Comparison of ENCODE assay signal across 10 mouse cellular contexts in genomic region chr13:51274639-51275038, GRCm38 (mm10).
DNase-seq lines count a peak whose midpoint lies in the region; ATAC-seq and TF ChIP-seq lines count a peak whose summit lies in the region.
"Had no signal": no experiment of that assay in that cellular context is flagged by ENCODE, and none has a peak within 500 bp of the region (broad histone marks: within the 10 kb centered on the region; RNA-seq: fewer than 3 reads in every experiment).

No protein-coding gene starts in this region.

- 34% methylated on average over 5 of the region's 5 CpGs for WGBS in heart, adult 2 months
- 58% methylated on average over 5 of the region's 5 CpGs for WGBS in heart, embryonic 10.5 days
- 42% methylated on average over 5 of the region's 5 CpGs for WGBS in limb, embryonic 15.5 days
- WGBS in stomach, embryonic 14.5 days = 46% methylated on average over 5 of the region's 5 CpGs
- WGBS in cerebellum, adult 2 months = 67% methylated on average over 5 of the region's 5 CpGs

- H3K27me3 ChIP-seq in heart, adult 2 months (ENCODE audit: control insufficient read depth, insufficient read depth, low read length) = no peaks in the 10 kb centered on the region
- H3K27me3 ChIP-seq in heart, embryonic 10.5 days (ENCODE audit: insufficient read depth, poor library complexity, severe bottlenecking) = no peaks in the 10 kb centered on the region
- no peaks in the 10 kb centered on the region for H3K27me3 ChIP-seq in limb, embryonic 15.5 days
- no peaks in the 10 kb centered on the region for H3K27me3 ChIP-seq in stomach, embryonic 14.5 days (ENCODE audit: control insufficient read depth, insufficient read depth, low read length)
- no peaks in the 10 kb centered on the region for H3K27me3 ChIP-seq in cerebellum, adult 2 months (ENCODE audit: control insufficient read depth, insufficient read depth, low read length)
- H3K27me3 ChIP-seq: megakaryocyte, embryonic 14.5 days had no signal

- H3K36me3 ChIP-seq in heart, adult 2 months (ENCODE audit: control insufficient read depth, insufficient read depth, low read length) = no peaks in the 10 kb centered on the region
- no peaks in the 10 kb centered on the region for H3K36me3 ChIP-seq in heart, embryonic 10.5 days
- H3K36me3 ChIP-seq in limb, embryonic 15.5 days = no peaks in the 10 kb centered on the region
- H3K36me3 ChIP-seq in stomach, embryonic 14.5 days (ENCODE audit: control insufficient read depth, insufficient read depth, low read length) = no peaks in the 10 kb centered on the region

- no peaks in the 10 kb centered on the region for H3K9me3 ChIP-seq in heart, embryonic 10.5 days
- no peaks in the 10 kb centered on the region for H3K9me3 ChIP-seq in limb, embryonic 15.5 days
- no peaks in the 10 kb centered on the region for H3K9me3 ChIP-seq in stomach, embryonic 14.5 days (ENCODE audit: control insufficient read depth, low read depth, low read length)

- ATAC-seq in limb, embryonic 15.5 days (ENCODE audit: insufficient number of reproducible peaks, low FRiP score, low TSS enrichment, low read depth) = no peak
- no peak for ATAC-seq in stomach, embryonic 14.5 days (ENCODE audit: insufficient number of reproducible peaks, insufficient read depth, low FRiP score, low read depth)

- 0 out of 2 replicates have a peak, but pooled peaks have one; percentile 26 for TF ChIP-seq POLR2A in heart, adult 2 months (IDR thresholded peaks at IDR 0.05; ENCODE audit: insufficient read depth, low read depth, low read length)
- no peak for TF ChIP-seq POLR2A in cerebellum, adult 2 months (IDR thresholded peaks at IDR 0.05; ENCODE audit: borderline replicate concordance, insufficient read depth, low read length)

- H3K27ac ChIP-seq in heart, adult 2 months = peak overlapping the region; percentile 23
- no peak overlapping the region for H3K27ac ChIP-seq in heart, embryonic 10.5 days
- H3K27ac ChIP-seq in limb, embryonic 15.5 days = peak overlapping the region; percentile 61
- peak overlapping the region; percentile 58; the same call in 1 of the 2 replicates for H3K27ac ChIP-seq in stomach, embryonic 14.5 days (ENCODE audit: low read length)
- H3K27ac ChIP-seq in cerebellum, adult 2 months (ENCODE audit: insufficient read depth, low read length) = no peak overlapping the region

- intact Hi-C loops in heart, adult 2 months (cut with DNase I) = no loop called here
- intact Hi-C loops in heart, postnatal 10 days (cut with DNase I) = no loop called here

- no peak overlapping the region for H3K9ac ChIP-seq in heart, adult 2 months (ENCODE audit: low read depth, low read length)
- H3K9ac ChIP-seq in limb, embryonic 15.5 days = no peak overlapping the region
- no peak overlapping the region for H3K9ac ChIP-seq in stomach, embryonic 14.5 days (replicated peaks; ENCODE audit: low read depth, low read length)

- no peak overlapping the region for H3K4me2 ChIP-seq in limb, embryonic 15.5 days
- no peak overlapping the region for H3K4me2 ChIP-seq in stomach, embryonic 14.5 days (replicated peaks; ENCODE audit: low read depth, low read length)

- H3K79me2 ChIP-seq in heart, adult 2 months (replicated peaks; ENCODE audit: control insufficient read depth, insufficient read depth, low read length) = no peaks in the 10 kb centered on the region

- H3K4me1 ChIP-seq in heart, adult 2 months (ENCODE audit: control insufficient read depth, insufficient read depth, low read length) = no peaks in the 10 kb centered on the region
- H3K4me1 ChIP-seq in heart, embryonic 10.5 days = peaks cover 16% of the 10 kb centered on the region
- H3K4me1 ChIP-seq in limb, embryonic 15.5 days = peaks cover 47% of the 10 kb centered on the region
- H3K4me1 ChIP-seq in stomach, embryonic 14.5 days (ENCODE audit: control insufficient read depth, insufficient read depth, low read length) = peaks cover 14% of the 10 kb centered on the region
- no peaks in the 10 kb centered on the region for H3K4me1 ChIP-seq in cerebellum, adult 2 months (ENCODE audit: control insufficient read depth, insufficient read depth, low read length)
- H3K4me1 ChIP-seq: megakaryocyte, embryonic 14.5 days had no signal

- peak; percentile 63 to 75 for DNase-seq in heart, adult 2 months
- DNase-seq in heart, embryonic 10.5 days (ENCODE audit: low spot score) = no peak
- DNase-seq in heart, postnatal 10 days = peak; percentile 75 to 79
- no peak for DNase-seq in cerebellum, adult 18-20 months
- DNase-seq in right cerebral cortex, postnatal 36 days (ENCODE audit: low spot score in 2 of 2) = no peak
- no peak for DNase-seq in cerebellum, adult 2 months
- DNase-seq: adrenal gland, postnatal 14 days had no signal

- TF ChIP-seq EP300 in heart, adult 2 months (IDR thresholded peaks at IDR 0.05; ENCODE audit: insufficient read depth, low read depth, low read length) = no peak

- H3K4me3 ChIP-seq in heart, adult 2 months = no peak overlapping the region
- H3K4me3 ChIP-seq in heart, embryonic 10.5 days = no peak overlapping the region
- no peak overlapping the region for H3K4me3 ChIP-seq in limb, embryonic 15.5 days
- no peak overlapping the region for H3K4me3 ChIP-seq in stomach, embryonic 14.5 days (ENCODE audit: low read depth, low read length)
- H3K4me3 ChIP-seq in cerebellum, adult 2 months (replicated peaks; ENCODE audit: insufficient read depth, low read depth, low read length) = no peak overlapping the region

- TF ChIP-seq CTCF in heart, adult 2 months (IDR thresholded peaks at IDR 0.05) = no peak
- TF ChIP-seq CTCF in cerebellum, adult 2 months (IDR thresholded peaks at IDR 0.05; ENCODE audit: borderline replicate concordance, insufficient read depth, low read depth, low read length) = no peak

Comparison
In these comparisons a context has a peak if more than half of its experiments do, and no peak if none do; other contexts are left out.
1. DNase-seq: peak in heart, adult 2 months (2 of 2) and heart, postnatal 10 days (2 of 2); none in heart, embryonic 10.5 days (single experiment), cerebellum, adult 18-20 months (0 of 2), right cerebral cortex, postnatal 36 days (0 of 2) and cerebellum, adult 2 months (0 of 2).
2. H3K27ac ChIP-seq: peak in heart, adult 2 months (single experiment), limb, embryonic 15.5 days (single experiment) and stomach, embryonic 14.5 days (single experiment); none in heart, embryonic 10.5 days (single experiment) and cerebellum, adult 2 months (single experiment).